Mouse (Mus musculus) hindbrain, embryonic 13.5 days (tissue): ENCODE results near the gene Plcd1. TPM values are rescaled to one million over a fixed set of nuclear protein-coding genes. Genes with fewer than 3 reads are reported as not detected.
A peak's percentile ranks its signal among the peaks of the same experiment; 100 is the strongest.

ENCODE experiments used
- ATAC-seq: fragments of 200-750 bp; cut with Nextera tagmentation; 2 replicates; pipeline ENCODE4 v1.8.0; 2017; ENCODE audit warnings: moderate TSS enrichment; ENCODE audit not compliant: low FRiP score
- H3K27ac ChIP-seq: fragments of 300-500 bp; sonication (generic); 2 replicates; pipeline ENCODE4 v1.5.1; 2015; ENCODE audit warnings: inconsistent platforms, mild to moderate bottlenecking, moderate library complexity
- H3K27me3 ChIP-seq: fragments of 300-500 bp; sonication (generic); 2 replicates; pipeline ENCODE4 v1.6.1; 2015; ENCODE audit warnings: mild to moderate bottlenecking, inconsistent platforms
- H3K36me3 ChIP-seq: fragments of 300-500 bp; sonication (generic); 2 replicates; pipeline ENCODE4 v1.6.1; 2015; ENCODE audit warnings: mild to moderate bottlenecking, inconsistent platforms
- H3K4me1 ChIP-seq: fragments of 300-500 bp; sonication (generic); replicated peaks from 2 replicates; pipeline ENCODE4 v1.6.1; 2015; ENCODE audit warnings: inconsistent platforms
- H3K4me2 ChIP-seq: fragments of 300-500 bp; sonication (generic); 2 replicates; pipeline ENCODE4 v1.6.1; 2015; ENCODE audit warnings: inconsistent platforms, mild to moderate bottlenecking, moderate library complexity
- H3K4me3 ChIP-seq: fragments of 300-500 bp; sonication (generic); 2 replicates; pipeline ENCODE4 v1.5.1; 2015; ENCODE audit warnings: mild to moderate bottlenecking, inconsistent platforms
- H3K9ac ChIP-seq: fragments of 300-500 bp; sonication (generic); 2 replicates; pipeline ENCODE4 v1.6.1; 2015; ENCODE audit warnings: mild to moderate bottlenecking, inconsistent platforms
- H3K9me3 ChIP-seq: fragments of 300-500 bp; sonication (generic); 2 replicates; pipeline ENCODE4 v1.6.1; 2016; ENCODE audit warnings: inconsistent platforms
- WGBS: fragments of 180-500 bp; shearing (Covaris S2); methylation state at CpG from one replicate; pipeline ENCODE4 v1.1.7; 2015; 5-methylcytosine and 5-hydroxymethylcytosine counted together
- polyA plus RNA-seq: library from polyadenylated mRNA; unstranded; fragments of >200 nt; fragmentation: Nextera tagmentation; extraction: Ambion mirVana; gene quantifications from 2 replicates; pipeline ENCODE4 v1.2.1, GENCODE M21; 2015

Gene Plcd1
- 22.5 and 23.8 TPM in 2 replicates for polyA plus RNA-seq

DNA sequence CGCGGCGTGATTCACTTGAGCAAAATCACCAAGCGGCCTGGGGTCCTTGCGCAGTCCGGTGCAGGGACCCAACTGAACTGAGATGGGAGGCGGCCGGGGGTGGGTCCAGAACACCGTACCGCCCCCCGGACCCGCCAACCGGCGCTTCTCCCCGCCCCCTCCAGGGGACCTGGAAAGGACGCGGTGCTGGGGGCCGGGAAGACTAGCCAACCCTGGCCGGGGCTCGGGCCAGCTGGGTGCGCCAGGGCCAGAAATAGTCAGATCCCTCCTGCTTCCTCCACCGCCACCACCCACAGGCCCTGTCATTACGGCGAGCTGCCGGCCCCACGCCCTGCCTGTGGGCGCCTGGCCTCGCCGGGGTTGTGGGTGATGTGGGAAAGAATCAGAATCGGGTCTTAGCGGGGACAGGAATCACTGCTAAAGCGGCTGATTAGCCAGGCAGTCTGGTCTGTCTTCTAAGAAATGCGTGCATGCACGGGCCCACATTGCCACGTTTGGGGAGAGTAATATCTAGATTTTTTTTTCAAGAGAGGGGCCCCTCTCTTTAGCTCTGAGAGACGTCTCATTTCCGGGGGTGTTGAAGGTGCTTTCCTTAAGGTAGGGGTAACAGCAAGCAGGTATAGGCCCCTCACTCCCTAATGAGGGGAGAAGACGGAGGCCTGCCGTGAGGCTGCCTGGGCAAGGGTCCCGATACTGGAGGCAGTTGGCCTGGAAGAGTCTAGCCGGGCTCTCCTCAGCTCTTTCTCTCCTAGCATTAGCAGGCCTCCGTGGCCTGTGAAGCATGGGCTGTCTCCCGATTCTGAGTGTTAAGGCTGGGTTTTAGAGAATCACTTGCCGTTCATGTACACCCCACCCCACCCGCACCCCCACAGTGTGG, at the start of gene Plcd1:
Plcd1 (minus strand) TSS at position 84 of the 877 bp plus-strand sequence.
- Histone ChIP-seq H3K36me3 (no peaks in the 10 kb centered on the region), H3K4me1 (peaks cover 59% of the 10 kb centered on the region), H3K9me3 (no peaks in the 10 kb centered on the region), H3K27me3 (peaks cover 33% of the 10 kb centered on the region), H3K4me3 (peak within 1 kb of the TSS; percentile 59), H3K9ac (peak within 1 kb of the TSS; percentile 84), H3K27ac (peak within 1 kb of the TSS; percentile 71), H3K4me2 (peak within 1 kb of the TSS; percentile 81)
- ATAC-seq, result peak; percentile 77
- 9% methylated on average over 44 of the region's 45 CpGs for WGBS

DNA sequence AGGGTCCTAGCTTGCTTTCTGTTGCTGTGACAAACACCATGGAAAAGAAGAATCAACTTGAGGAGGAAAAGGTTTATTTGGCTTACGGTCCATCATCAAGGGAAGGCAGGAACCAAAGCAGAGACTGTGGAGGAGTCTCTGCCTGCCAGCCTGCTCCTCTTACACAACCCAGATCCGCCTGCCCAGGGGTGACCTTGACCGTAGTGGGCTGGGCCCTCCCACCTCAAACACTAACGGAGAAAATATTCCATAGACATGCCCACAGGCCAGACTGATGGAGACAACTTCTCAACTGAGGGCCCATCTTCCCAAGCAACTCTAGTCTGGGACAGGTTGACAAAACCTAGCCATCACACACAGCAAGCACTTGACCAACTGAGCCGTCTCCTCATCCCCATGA, 48.8 kb upstream of the Plcd1 start:
- WGBS, result 92% methylated on average over 5 of the region's 5 CpGs
- H3K36me3 ChIP-seq, result no peaks in the 10 kb centered on the region
- H3K9ac ChIP-seq, result no peak overlapping the region
- no peak overlapping the region for H3K4me2 ChIP-seq
- no peak overlapping the region for H3K27ac ChIP-seq
- no peak overlapping the region for H3K4me3 ChIP-seq
- ATAC-seq, result no peak
- no peaks in the 10 kb centered on the region for H3K27me3 ChIP-seq
- H3K4me1 ChIP-seq, result 0 out of 2 replicates have a peak, but pooled peaks cover 3% of the 10 kb centered on the region
- no peaks in the 10 kb centered on the region for H3K9me3 ChIP-seq

DNA sequence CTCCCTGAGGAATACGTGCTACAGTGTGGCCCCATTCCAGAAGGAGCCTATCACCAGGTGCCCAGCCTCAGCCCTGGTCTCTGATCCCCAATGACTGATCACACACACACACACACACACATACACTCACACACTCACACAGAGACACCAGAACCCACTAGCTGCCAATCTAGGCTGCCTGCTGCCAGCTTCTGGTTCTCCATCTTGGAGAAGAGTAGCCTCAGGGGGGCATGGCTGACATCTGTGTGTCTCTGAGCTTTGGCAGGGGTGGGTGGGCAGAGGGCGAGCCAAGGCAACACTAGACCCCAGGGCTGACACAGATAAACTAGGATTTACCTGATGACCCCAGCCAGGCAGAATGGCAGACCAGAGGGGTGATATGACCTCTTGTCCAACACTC, 45.5 kb upstream of the Plcd1 start:
- 87% methylated on average over 2 of the region's 2 CpGs for WGBS
- H3K27me3 ChIP-seq, result no peaks in the 10 kb centered on the region
- H3K36me3 ChIP-seq, result no peaks in the 10 kb centered on the region
- H3K9me3 ChIP-seq, result no peaks in the 10 kb centered on the region
- no peak overlapping the region for H3K4me2 ChIP-seq
- 0 out of 2 replicates have a peak, but pooled peaks cover 3% of the 10 kb centered on the region for H3K4me1 ChIP-seq
- ATAC-seq, result no peak
- H3K27ac ChIP-seq, result no peak overlapping the region
- H3K9ac ChIP-seq, result no peak overlapping the region
- H3K4me3 ChIP-seq, result no peak overlapping the region

DNA sequence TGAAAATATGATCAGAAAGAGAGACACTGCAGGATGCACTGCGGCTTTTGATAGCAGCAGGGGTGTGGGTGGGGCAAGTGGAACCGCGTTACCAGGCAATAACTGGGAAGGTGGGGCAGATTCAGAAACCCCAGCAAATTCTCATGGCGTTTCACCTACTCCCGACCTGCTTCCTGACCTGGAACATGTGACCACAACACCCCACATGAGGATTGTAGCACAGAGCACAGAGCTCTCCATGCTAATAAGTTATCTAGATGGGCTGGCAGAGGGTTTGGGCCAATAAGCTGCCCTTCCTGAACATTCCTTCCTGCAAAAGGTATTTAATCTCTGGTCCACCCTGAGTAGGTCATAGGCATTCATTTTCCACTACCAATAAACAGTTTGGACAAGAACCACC, 37.4 kb upstream of the Plcd1 start:
- 83% methylated on average over 5 of the region's 5 CpGs for WGBS
- Histone ChIP-seq H3K4me2 (no peak overlapping the region), H3K9ac (no peak overlapping the region), H3K4me3 (no peak overlapping the region), H3K27ac (no peak overlapping the region), H3K9me3 (no peaks in the 10 kb centered on the region), H3K36me3 (no peaks in the 10 kb centered on the region), H3K27me3 (no peaks in the 10 kb centered on the region), H3K4me1 (no peaks in the 10 kb centered on the region)
- no peak for ATAC-seq

DNA sequence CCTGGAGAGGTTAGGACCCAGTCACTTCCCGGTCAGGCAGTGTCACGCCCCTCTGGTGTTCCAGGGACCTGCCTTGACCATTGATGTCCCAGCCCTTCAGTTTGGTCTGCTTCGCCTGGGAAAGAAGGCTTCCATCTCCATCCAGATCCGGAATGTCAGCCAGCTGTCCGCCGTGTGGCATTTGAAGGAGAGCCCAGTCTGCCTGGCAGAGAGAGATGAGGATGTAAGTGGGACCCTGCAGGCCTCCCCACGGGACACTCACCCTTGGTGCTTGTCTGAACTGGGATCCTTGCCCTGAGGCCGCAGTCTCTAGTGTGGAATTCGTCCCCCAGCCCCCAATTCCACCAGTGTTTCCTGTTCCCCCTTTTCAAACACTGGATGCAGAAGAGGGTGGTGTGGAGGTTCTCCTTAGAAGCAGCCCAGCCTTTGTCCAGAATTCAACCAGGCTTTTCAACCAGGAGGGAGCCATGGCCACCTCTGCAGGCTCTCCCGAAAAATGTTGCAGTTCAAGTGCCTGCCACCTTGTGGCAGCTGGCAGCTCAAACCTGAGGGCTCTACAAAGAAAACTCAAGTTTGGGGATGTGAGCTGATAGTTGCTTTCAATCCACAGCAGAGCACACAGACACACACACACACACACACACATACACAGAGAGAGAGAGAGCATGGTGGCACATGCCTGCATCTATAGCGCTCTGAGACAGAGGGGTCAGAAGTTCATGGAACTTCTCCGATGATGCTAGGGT, 35.3 kb upstream of the Plcd1 start:
- Histone ChIP-seq H3K4me2 (no peak overlapping the region), H3K27ac (no peak overlapping the region), H3K4me3 (no peak overlapping the region), H3K9me3 (no peaks in the 10 kb centered on the region), H3K27me3 (no peaks in the 10 kb centered on the region), H3K9ac (no peak overlapping the region), H3K4me1 (no peaks in the 10 kb centered on the region), H3K36me3 (no peaks in the 10 kb centered on the region)
- 79% methylated on average over 12 of the region's 12 CpGs for WGBS
- no peak for ATAC-seq

DNA sequence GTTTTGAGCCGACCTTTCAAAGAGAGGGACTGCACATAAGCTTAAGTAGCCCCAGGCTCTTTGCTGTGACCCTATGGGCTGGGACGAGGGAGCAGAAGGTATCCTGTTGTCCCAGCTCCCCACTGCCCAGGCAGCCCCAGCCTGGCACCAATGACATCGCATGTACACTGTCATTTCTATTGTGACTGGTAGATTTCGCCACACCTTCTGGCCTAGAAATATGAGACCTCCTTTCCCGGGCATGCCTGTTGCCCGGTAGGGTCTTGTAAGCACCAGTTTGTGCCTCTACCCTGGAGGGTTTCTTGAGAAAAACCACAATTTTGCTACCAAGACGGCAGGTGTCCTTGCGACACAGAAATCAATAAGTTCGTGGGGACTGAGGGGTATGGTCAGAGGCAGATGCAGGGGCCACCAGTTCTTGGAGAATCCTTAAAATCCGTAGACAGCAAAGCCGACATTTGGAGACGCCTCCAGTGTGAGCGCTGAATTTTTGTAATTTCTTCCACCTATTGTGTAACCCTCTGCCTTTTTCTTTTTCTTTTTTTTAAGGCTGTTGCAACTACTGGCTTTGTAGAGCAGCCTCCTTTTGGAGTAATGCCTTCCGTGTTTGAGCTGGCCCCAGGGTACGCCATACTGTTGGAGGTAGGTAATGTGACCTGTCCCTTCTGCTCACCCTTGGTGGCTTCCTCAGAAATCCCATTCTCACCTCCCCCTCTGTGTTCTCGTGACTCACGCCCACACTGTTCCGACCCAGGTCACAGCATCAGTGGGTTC, 29.5 kb upstream of the Plcd1 start:
- 91% methylated on average over 18 of the region's 18 CpGs for WGBS

DNA sequence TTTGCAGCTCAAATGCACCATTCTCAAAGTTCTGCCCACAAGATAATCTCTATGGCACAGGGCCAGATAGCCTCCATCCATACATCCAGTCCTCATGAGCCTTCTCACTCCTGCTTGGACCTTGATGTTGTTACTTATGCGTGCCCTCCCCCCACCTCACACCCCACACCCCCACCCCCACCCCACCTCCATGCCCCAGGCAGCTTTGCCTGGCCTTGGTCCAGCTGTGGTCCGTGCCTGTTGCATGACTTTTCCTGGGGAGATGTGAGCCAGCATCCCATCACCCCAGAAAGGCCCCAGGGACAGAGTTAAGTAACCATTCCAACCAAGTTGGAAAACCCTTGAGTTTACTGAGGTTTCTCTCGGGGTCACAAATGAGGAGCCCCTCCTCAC, 26.9 kb upstream of the Plcd1 start:
- H3K36me3 ChIP-seq, result no peaks in the 10 kb centered on the region
- H3K9me3 ChIP-seq, result no peaks in the 10 kb centered on the region
- H3K4me2 ChIP-seq, result no peak overlapping the region
- H3K4me3 ChIP-seq, result no peak overlapping the region
- H3K27ac ChIP-seq, result no peak overlapping the region
- H3K27me3 ChIP-seq, result no peaks in the 10 kb centered on the region
- H3K9ac ChIP-seq, result no peak overlapping the region
- WGBS, result 78% methylated on average over 3 of the region's 3 CpGs
- peaks cover 12% of the 10 kb centered on the region for H3K4me1 ChIP-seq
- ATAC-seq, result no peak

More for the DNA sequence above, 29.5 kb upstream of the Plcd1 start:
- ATAC-seq, result no peak
- no peaks in the 10 kb centered on the region for H3K36me3 ChIP-seq
- H3K27me3 ChIP-seq, result no peaks in the 10 kb centered on the region
- H3K4me3 ChIP-seq, result no peak overlapping the region
- no peaks in the 10 kb centered on the region for H3K9me3 ChIP-seq
- no peak overlapping the region for H3K4me2 ChIP-seq
- no peak overlapping the region for H3K27ac ChIP-seq
- peaks cover 12% of the 10 kb centered on the region for H3K4me1 ChIP-seq
- no peak overlapping the region for H3K9ac ChIP-seq

DNA sequence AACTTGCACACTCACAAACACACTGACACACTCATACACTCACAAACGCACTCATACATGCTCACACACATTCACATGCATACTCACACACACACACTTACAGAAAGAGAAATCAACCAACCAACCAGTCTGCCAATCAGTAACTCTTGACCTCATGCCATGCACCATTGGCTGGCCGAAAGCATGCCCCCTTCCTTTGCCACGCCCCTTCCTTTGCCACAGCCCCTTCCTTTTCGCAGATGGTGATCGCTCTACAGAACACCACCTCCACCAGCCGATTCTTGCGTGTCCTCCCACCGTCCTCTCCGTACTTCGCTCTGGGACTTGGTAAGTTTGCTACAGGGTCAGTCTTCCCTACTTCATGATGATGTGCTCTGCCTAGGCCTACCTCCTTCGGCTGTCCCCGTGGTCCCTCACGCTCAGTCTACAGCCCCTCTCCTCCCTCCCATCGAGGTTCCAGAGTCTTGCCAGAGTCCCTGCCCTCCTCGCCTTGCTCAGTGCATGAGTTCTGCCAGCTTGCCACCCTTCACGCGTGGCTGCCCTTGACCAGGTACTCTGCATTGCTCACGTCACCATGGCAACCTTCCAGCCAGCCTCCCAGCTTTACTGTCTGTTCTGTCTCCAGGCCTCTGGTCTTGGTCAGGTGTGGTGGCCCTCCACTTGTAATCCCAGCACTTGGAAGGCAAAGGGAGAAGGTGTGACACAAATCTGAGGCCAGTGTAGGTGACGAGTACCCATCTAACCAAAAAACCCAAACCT, 26.3 kb upstream of the Plcd1 start:
- H3K4me2 ChIP-seq, result no peak overlapping the region
- no peaks in the 10 kb centered on the region for H3K27me3 ChIP-seq
- H3K4me1 ChIP-seq, result peaks cover 12% of the 10 kb centered on the region
- ATAC-seq, result no peak
- no peak overlapping the region for H3K27ac ChIP-seq
- H3K36me3 ChIP-seq, result no peaks in the 10 kb centered on the region
- H3K9me3 ChIP-seq, result no peaks in the 10 kb centered on the region
- no peak overlapping the region for H3K4me3 ChIP-seq
- no peak overlapping the region for H3K9ac ChIP-seq
- WGBS, result 85% methylated on average over 19 of the region's 19 CpGs

DNA sequence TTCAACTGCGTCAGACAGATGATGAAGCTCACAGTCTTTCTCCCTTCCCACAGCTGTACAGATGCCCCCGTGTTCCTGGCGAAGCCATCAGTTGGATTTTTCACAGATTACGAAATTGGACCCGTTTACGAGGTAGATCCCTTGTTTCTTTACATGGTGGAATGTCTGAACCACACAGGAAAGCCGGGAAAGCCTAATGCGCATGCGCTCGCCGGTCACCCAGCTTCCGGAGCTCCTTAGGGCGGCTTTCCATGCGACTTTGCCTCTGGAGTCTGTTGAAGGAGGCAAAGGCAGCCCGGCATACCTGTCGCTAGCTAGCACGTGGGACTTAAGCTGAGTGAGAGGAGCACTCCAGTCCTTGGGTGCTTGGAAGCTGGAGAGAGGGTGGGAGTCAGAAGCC, 21.6 kb upstream of the Plcd1 start:
- ATAC-seq, result no peak
- WGBS, result 87% methylated on average over 17 of the region's 17 CpGs

DNA sequence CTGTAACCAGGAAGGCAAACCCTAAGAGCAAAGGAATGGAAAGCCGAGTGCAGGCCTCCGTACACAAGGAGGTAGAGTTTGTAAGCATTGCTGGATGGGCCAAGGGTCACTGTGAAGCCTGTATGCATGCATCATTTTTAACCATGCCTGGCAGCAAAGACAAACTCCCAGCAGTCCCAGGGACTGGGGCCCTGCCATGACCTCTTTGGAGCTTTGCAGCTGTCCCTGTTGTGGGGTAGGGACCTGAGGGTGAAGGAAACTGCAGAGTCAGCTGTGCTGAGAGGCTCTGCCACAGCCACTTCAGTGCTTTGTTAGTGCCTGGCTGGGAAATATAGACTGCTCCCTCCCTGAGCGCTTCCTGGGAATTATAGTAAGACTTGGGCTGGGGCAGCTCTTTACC, 17.3 kb upstream of the Plcd1 start:
- no peaks in the 10 kb centered on the region for H3K36me3 ChIP-seq
- H3K27me3 ChIP-seq, result no peaks in the 10 kb centered on the region
- no peak overlapping the region for H3K4me3 ChIP-seq
- H3K9me3 ChIP-seq, result no peaks in the 10 kb centered on the region
- no peak overlapping the region for H3K4me2 ChIP-seq
- ATAC-seq, result no peak
- H3K27ac ChIP-seq, result no peak overlapping the region
- H3K4me1 ChIP-seq, result peaks cover 6% of the 10 kb centered on the region; the same call in 1 of the 2 replicates
- 34% methylated on average over 3 of the region's 3 CpGs for WGBS
- no peak overlapping the region for H3K9ac ChIP-seq

More for the DNA sequence above, 21.6 kb upstream of the Plcd1 start:
- Histone ChIP-seq H3K9ac (no peak overlapping the region), H3K36me3 (no peaks in the 10 kb centered on the region), H3K4me1 (peaks cover 11% of the 10 kb centered on the region; the same call in 1 of the 2 replicates), H3K27ac (no peak overlapping the region), H3K9me3 (no peaks in the 10 kb centered on the region), H3K4me2 (no peak overlapping the region), H3K4me3 (no peak overlapping the region), H3K27me3 (no peaks in the 10 kb centered on the region)

DNA sequence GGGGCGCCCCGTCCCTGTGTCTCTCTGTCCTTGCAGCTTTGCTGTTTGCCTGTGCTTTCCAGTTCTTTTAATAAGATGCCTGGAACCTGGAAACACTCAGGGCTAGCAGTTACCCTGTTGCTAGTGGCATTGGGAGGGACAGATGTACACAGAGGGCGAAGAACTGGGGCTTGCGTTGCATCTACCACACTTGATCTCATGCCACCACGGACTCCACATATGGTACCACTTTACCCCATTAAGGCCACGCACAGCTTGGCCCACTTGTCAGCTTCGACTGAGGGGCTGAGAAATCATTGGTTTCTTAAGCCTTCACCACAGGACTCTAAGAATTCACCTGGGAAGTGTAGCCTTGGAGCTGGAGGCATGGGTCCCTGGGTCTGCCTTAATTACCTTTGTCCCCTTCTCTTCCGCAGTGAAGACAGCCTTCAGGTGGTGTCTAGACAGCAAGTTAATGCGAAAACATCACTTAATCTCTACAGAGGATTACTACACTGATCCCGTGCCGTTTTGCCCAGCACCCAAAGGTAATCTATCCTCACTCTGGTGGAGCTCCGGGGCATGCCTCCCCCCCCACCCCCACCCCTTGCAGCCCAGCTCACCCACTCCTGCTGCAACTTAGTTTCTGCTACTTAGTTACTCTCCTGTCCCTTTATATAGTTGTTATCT, 16.5 kb upstream of the Plcd1 start:
- ATAC-seq, result no peak
- no peak overlapping the region for H3K27ac ChIP-seq
- WGBS, result 65% methylated on average over 12 of the region's 12 CpGs
- peaks cover 6% of the 10 kb centered on the region; the same call in 1 of the 2 replicates for H3K4me1 ChIP-seq
- H3K9me3 ChIP-seq, result no peaks in the 10 kb centered on the region
- no peak overlapping the region for H3K9ac ChIP-seq
- no peak overlapping the region for H3K4me2 ChIP-seq
- no peaks in the 10 kb centered on the region for H3K27me3 ChIP-seq
- H3K4me3 ChIP-seq, result no peak overlapping the region
- H3K36me3 ChIP-seq, result no peaks in the 10 kb centered on the region
